27 mouse cellular contexts compared by ENCODE assay signal in genomic region chr1:144127965-144128364, GRCm38 (mm10). TPM values are rescaled to one million over a fixed set of nuclear protein-coding genes. Genes with fewer than 3 reads are reported as not detected.
DNase-seq lines count a peak whose midpoint lies in the region; ATAC-seq and TF ChIP-seq lines count a peak whose summit lies in the region.
"Had no signal": no experiment of that assay in that cellular context is flagged by ENCODE, and none has a peak within 500 bp of the region (broad histone marks: within the 10 kb centered on the region; RNA-seq: fewer than 3 reads in every experiment).

No protein-coding gene starts in this region.

- no peak for TF ChIP-seq CTCF in cerebellum, adult 2 months (IDR thresholded peaks at IDR 0.05; ENCODE audit: borderline replicate concordance, insufficient read depth, low read depth, low read length)

- H3K27ac ChIP-seq in forebrain, embryonic 16.5 days (ENCODE audit: low read length) = no peak overlapping the region
- no peak overlapping the region for H3K27ac ChIP-seq in forebrain, embryonic 14.5 days (ENCODE audit: low read depth, low read length)
- no peak overlapping the region for H3K27ac ChIP-seq in midbrain, embryonic 11.5 days (ENCODE audit: low read depth, low read length)
- no peak overlapping the region for H3K27ac ChIP-seq in cerebellum, adult 2 months (ENCODE audit: insufficient read depth, low read length)
- H3K27ac ChIP-seq: hindbrain, embryonic 10.5 days; limb, embryonic 10.5 days; midbrain, embryonic 15.5 days; stomach, embryonic 15.5 days had no signal

- H3K4me1 ChIP-seq in forebrain, embryonic 16.5 days (replicated peaks; ENCODE audit: control insufficient read depth, insufficient read depth, low read length) = no peaks in the 10 kb centered on the region
- H3K4me1 ChIP-seq in forebrain, embryonic 14.5 days (ENCODE audit: control insufficient read depth, insufficient read depth, low read length) = no peaks in the 10 kb centered on the region
- H3K4me1 ChIP-seq in midbrain, embryonic 11.5 days (ENCODE audit: control insufficient read depth, insufficient read depth, low read length) = no peaks in the 10 kb centered on the region
- H3K4me1 ChIP-seq in cerebellum, adult 2 months (ENCODE audit: control insufficient read depth, insufficient read depth, low read length) = no peaks in the 10 kb centered on the region
- H3K4me1 ChIP-seq: hindbrain, embryonic 10.5 days; limb, embryonic 10.5 days; megakaryocyte, embryonic 14.5 days; midbrain, embryonic 15.5 days; stomach, embryonic 15.5 days had no signal

- H3K4me2 ChIP-seq in forebrain, embryonic 16.5 days (ENCODE audit: low read length) = no peak overlapping the region
- H3K4me2 ChIP-seq in forebrain, embryonic 14.5 days (ENCODE audit: low read length) = no peak overlapping the region
- no peak overlapping the region for H3K4me2 ChIP-seq in midbrain, embryonic 11.5 days
- H3K4me2 ChIP-seq: midbrain, embryonic 15.5 days; stomach, embryonic 15.5 days had no signal

- no peaks in the 10 kb centered on the region for H3K9me3 ChIP-seq in forebrain, embryonic 16.5 days (ENCODE audit: control insufficient read depth, low read length)
- H3K9me3 ChIP-seq in forebrain, embryonic 14.5 days (replicated peaks; ENCODE audit: control insufficient read depth, low read length) = no peaks in the 10 kb centered on the region
- no peaks in the 10 kb centered on the region for H3K9me3 ChIP-seq in midbrain, embryonic 11.5 days (ENCODE audit: control insufficient read depth, low read length)
- H3K9me3 ChIP-seq: hindbrain, embryonic 10.5 days; limb, embryonic 10.5 days; megakaryocyte, embryonic 14.5 days; midbrain, embryonic 15.5 days; stomach, embryonic 15.5 days had no signal

- ATAC-seq in forebrain, embryonic 16.5 days = peak; percentile 62
- ATAC-seq in forebrain, embryonic 14.5 days = no peak
- no peak for ATAC-seq in midbrain, embryonic 11.5 days (ENCODE audit: low FRiP score)
- ATAC-seq: activated CD4-positive, CD25-positive, alpha-beta regulatory T cell, adult 4 months; CD4-positive, CD25-positive, alpha-beta regulatory T cell, adult 4 months; liver, postnatal 0 days; midbrain, embryonic 15.5 days had no signal

- TF ChIP-seq POLR2A in cerebellum, adult 2 months (IDR thresholded peaks at IDR 0.05; ENCODE audit: borderline replicate concordance, insufficient read depth, low read length) = no peak

- no peak overlapping the region for H3K4me3 ChIP-seq in forebrain, embryonic 16.5 days (replicated peaks; ENCODE audit: low read length)
- H3K4me3 ChIP-seq in forebrain, embryonic 14.5 days (ENCODE audit: low read depth, low read length) = no peak overlapping the region
- H3K4me3 ChIP-seq in midbrain, embryonic 11.5 days (ENCODE audit: low read depth, low read length) = no peak overlapping the region
- no peak overlapping the region for H3K4me3 ChIP-seq in cerebellum, adult 2 months (replicated peaks; ENCODE audit: insufficient read depth, low read depth, low read length)
- H3K4me3 ChIP-seq: hindbrain, embryonic 10.5 days; limb, embryonic 10.5 days; megakaryocyte, embryonic 14.5 days; midbrain, embryonic 15.5 days; myocyte; stomach, embryonic 15.5 days had no signal

- no peak for DNase-seq in forebrain, embryonic 14.5 days (ENCODE audit: low spot score)
- peak; percentile 80 to 87 for DNase-seq in frontal cortex, adult 2 months (ENCODE audit: extremely low spot score in 1 of 2, low spot score in 1 of 2)
- peak; percentile 60 to 88 for DNase-seq in left cerebral cortex, postnatal 14 days (ENCODE audit: low spot score in 2 of 2)
- DNase-seq in right cerebral cortex, postnatal 25 days = peak; percentile 66
- DNase-seq in spleen, postnatal 14 days (ENCODE audit: low spot score in 2 of 2) = no peak
- no peak for DNase-seq in midbrain, embryonic 11.5 days (ENCODE audit: low spot score, missing footprints)
- DNase-seq in cerebellum, adult 2 months = no peak
- DNase-seq: adrenal gland, postnatal 14 days; cerebellum, adult 9-10 months; gastrocnemius, postnatal 25 days; kidney, adult 2 months; kidney, postnatal 10 days; liver, postnatal 0 days; lung, postnatal 14 days; spleen, adult 18-20 months; thymus, adult 2 months had no signal

- intact Hi-C loops in left cerebral cortex, postnatal 14 days (cut with DNase I) = loop anchor here (2.0 kb wide), 1 partner anchor 39 kb away; no protein-coding TSS in a partner anchor

- no peaks in the 10 kb centered on the region for H3K27me3 ChIP-seq in forebrain, embryonic 16.5 days (replicated peaks; ENCODE audit: control insufficient read depth, insufficient read depth, low read length)
- no peaks in the 10 kb centered on the region for H3K27me3 ChIP-seq in forebrain, embryonic 14.5 days (replicated peaks; ENCODE audit: control insufficient read depth, insufficient read depth, low read length)
- no peaks in the 10 kb centered on the region for H3K27me3 ChIP-seq in midbrain, embryonic 11.5 days (ENCODE audit: control insufficient read depth, insufficient read depth, low read length)
- no peaks in the 10 kb centered on the region for H3K27me3 ChIP-seq in cerebellum, adult 2 months (ENCODE audit: control insufficient read depth, insufficient read depth, low read length)
- H3K27me3 ChIP-seq: megakaryocyte, embryonic 14.5 days; midbrain, embryonic 15.5 days; stomach, embryonic 15.5 days had no signal

- no peaks in the 10 kb centered on the region for H3K36me3 ChIP-seq in forebrain, embryonic 16.5 days (ENCODE audit: control insufficient read depth, insufficient read depth)
- H3K36me3 ChIP-seq in forebrain, embryonic 14.5 days (ENCODE audit: control insufficient read depth, insufficient read depth, low read length) = no peaks in the 10 kb centered on the region
- H3K36me3 ChIP-seq in midbrain, embryonic 11.5 days (ENCODE audit: control insufficient read depth, insufficient read depth, low read length) = no peaks in the 10 kb centered on the region
- H3K36me3 ChIP-seq: hindbrain, embryonic 10.5 days; limb, embryonic 10.5 days; midbrain, embryonic 15.5 days; stomach, embryonic 15.5 days had no signal

- WGBS in forebrain, embryonic 16.5 days = 80% methylated on average over 7 of the region's 7 CpGs
- WGBS in forebrain, embryonic 14.5 days = 87% methylated on average over 7 of the region's 7 CpGs
- WGBS in midbrain, embryonic 11.5 days = 89% methylated on average over 7 of the region's 7 CpGs
- WGBS in cerebellum, adult 2 months = 84% methylated on average over 7 of the region's 7 CpGs

- no peak overlapping the region for H3K9ac ChIP-seq in forebrain, embryonic 16.5 days (replicated peaks; ENCODE audit: low read depth, low read length)
- no peak overlapping the region for H3K9ac ChIP-seq in forebrain, embryonic 14.5 days (ENCODE audit: low read length)
- no peak overlapping the region for H3K9ac ChIP-seq in midbrain, embryonic 11.5 days (ENCODE audit: low read length)
- H3K9ac ChIP-seq: liver, postnatal 0 days; midbrain, embryonic 15.5 days; stomach, embryonic 15.5 days had no signal

RNA-seq across cellular contexts. Expression of gene Rgs13, which starts 49.2 kb away (rescaled TPM):
- 0.86 and 0.91 TPM in 2 replicates for polyA plus RNA-seq in forebrain, embryonic 16.5 days (2015; fragmentation: Nextera tagmentation; extraction: Ambion mirVana)
- polyA plus RNA-seq in forebrain, embryonic 14.5 days (2014; fragmentation: Nextera tagmentation; extraction: Ambion mirVana) = 2.3 and 2.7 TPM in 2 replicates
- polyA plus RNA-seq in frontal cortex, adult 2 months (2012; rRNA removed) = 0.13 and 0.40 TPM in 2 replicates
- 1 to 10 TPM; 1.9 to 2.0 TPM for total RNA-seq in left cerebral cortex, postnatal 14 days (2021)
- 4.1 and 4.7 TPM in 2 replicates for polyA plus RNA-seq in midbrain, embryonic 11.5 days (2014; fragmentation: Nextera tagmentation; extraction: Ambion mirVana)
- not detected in 2 replicates for polyA plus RNA-seq in cerebellum, adult 2 months (2012; rRNA removed)
- total RNA-seq: adrenal gland, postnatal 14 days; heart, adult 8-10 months had no signal
- polyA plus RNA-seq: kidney, adult 2 months; limb, embryonic 10.5 days; liver, adult 2 months; liver, postnatal 0 days; myocyte had no signal

Comparison
In these comparisons a context has a peak if more than half of its experiments do, and no peak if none do; other contexts are left out.
1. DNase-seq: peak in frontal cortex, adult 2 months (2 of 2), left cerebral cortex, postnatal 14 days (2 of 2) and right cerebral cortex, postnatal 25 days (single experiment); none in forebrain, embryonic 14.5 days (single experiment), spleen, postnatal 14 days (0 of 2), midbrain, embryonic 11.5 days (single experiment) and cerebellum, adult 2 months (0 of 2).